Mouse (Mus musculus) liver, embryonic 14.5 days (tissue): ENCODE measurements around the gene Med12l. TPM values are rescaled to one million over a fixed set of nuclear protein-coding genes. Genes with fewer than 3 reads are reported as not detected.
A peak's percentile ranks its signal among the peaks of the same experiment; 100 is the strongest.
"Not testable (repeated sequence)": the region's sequence is repeated elsewhere in the genome, so short reads cannot be mapped to it uniquely, and the experiment has no call there.

Source experiments
- ATAC-seq: fragments of 200-750 bp; cut with Nextera tagmentation; 2 replicates; pipeline ENCODE4 v1.8.0; 2017; ENCODE audit warnings: moderate number of reproducible peaks, mild to moderate bottlenecking, moderate library complexity; ENCODE audit not compliant: insufficient read depth
- DNase-seq, 3 experiments: peaks; one replicate each; pipeline ENCODE4 v3.0.0-alpha.2; 2012 to 2013; ENCODE audit warnings: low read depth in 3 of 3, low spot score in 3 of 3
- H3K27ac ChIP-seq: fragments of 300-500 bp; sonication (generic); 2 replicates; pipeline ENCODE4 v1.5.1; 2014; ENCODE audit warnings: moderate library complexity, mild to moderate bottlenecking, control low read depth, inconsistent platforms
- H3K27me3 ChIP-seq: fragments of 300-500 bp; sonication (generic); 2 replicates; pipeline ENCODE4 v1.6.1; 2014; ENCODE audit warnings: mild to moderate bottlenecking, low read length, moderate library complexity; ENCODE audit not compliant: control insufficient read depth, insufficient read depth
- H3K36me3 ChIP-seq: fragments of 300-500 bp; sonication (generic); replicated peaks from 2 replicates; pipeline ENCODE4 v1.6.1; 2014; ENCODE audit warnings: low read depth; ENCODE audit not compliant: control insufficient read depth, insufficient read depth
- H3K4me1 ChIP-seq, 2 experiments: fragments of 200-500 bp in 1 of 2; fragments of 300-500 bp in 1 of 2; sonication (generic) in 1 of 2; replicated peaks; 2 replicates each; pipeline ENCODE4 v1.6.1; 2012 to 2014; ENCODE audit warnings: antibody characterized with exemption in 1 of 2, inconsistent platforms in 1 of 2, low read length in 1 of 2; ENCODE audit not compliant: control insufficient read depth in 2 of 2, insufficient read depth in 2 of 2
- H3K4me2 ChIP-seq: fragments of 300-500 bp; sonication (generic); 2 replicates; pipeline ENCODE4 v1.6.1; 2014; ENCODE audit warnings: low read depth, mild to moderate bottlenecking, control low read depth, moderate library complexity
- H3K4me3 ChIP-seq, 2 experiments: fragments of 200-500 bp in 1 of 2; fragments of 300-500 bp in 1 of 2; sonication (generic) in 1 of 2; 2 replicates each; pipeline ENCODE4 v1.5.1; 2012 to 2014; ENCODE audit warnings: low read depth in 2 of 2, low read length in 2 of 2, mild to moderate bottlenecking in 2 of 2, control low read depth in 1 of 2, inconsistent platforms in 1 of 2, moderate library complexity in 1 of 2; ENCODE audit not compliant: insufficient read depth in 1 of 2
- H3K9ac ChIP-seq: fragments of 300-500 bp; sonication (generic); replicated peaks from 2 replicates; pipeline ENCODE4 v1.6.1; 2014; ENCODE audit warnings: mild to moderate bottlenecking, control low read depth, moderate library complexity
- H3K9me3 ChIP-seq: fragments of 300-500 bp; sonication (generic); 2 replicates; pipeline ENCODE4 v1.6.1; 2016; ENCODE audit warnings: low read length, mixed read lengths; ENCODE audit not compliant: control insufficient read depth
- CTCF ChIP-seq: IDR thresholded peaks from 2 replicates; pipeline ENCODE4 v1.5.1; 2016; ENCODE audit warnings: antibody characterized with exemption, low read depth, control low read depth
- EP300 ChIP-seq: IDR thresholded peaks from 2 replicates; pipeline ENCODE4 v1.6.1; 2016; ENCODE audit warnings: antibody characterized with exemption, low read depth
- WGBS: fragments of 180-500 bp; shearing (Covaris S2); extraction: QIAGEN DNeasy Blood & Tissue Kit; methylation state at CpG from one replicate; pipeline ENCODE4 v1.1.7; 2014; ENCODE audit not compliant: insufficient replicate concordance; 5-methylcytosine and 5-hydroxymethylcytosine counted together
- polyA plus RNA-seq, 2 experiments: library from polyadenylated mRNA; depleted of rRNA in 1 of 2; stranded (reverse) in 1 of 2; unstranded in 1 of 2; fragments of >200 nt; fragmentation: Nextera tagmentation in 1 of 2; extraction: Ambion mirVana in 1 of 2; gene quantifications; 2 replicates each; pipeline versions ENCODE4 v1.2.1 to v1.2.3; 2012 to 2014

The Med12l gene
- polyA plus RNA-seq, 2 experiments = 0.57 to 0.63 TPM

- Histone ChIP-seq H3K9me3 (no peaks in the 10 kb centered on the region), H3K27me3 (no peaks in the 10 kb centered on the region), H3K4me3 (no peak overlapping the region), H3K4me2 (no peak overlapping the region), H3K27ac (no peak overlapping the region), H3K4me1 (peaks cover 17 to 27% of the 10 kb centered on the region in 2 experiments), H3K36me3 (no peaks in the 10 kb centered on the region), H3K9ac (no peak overlapping the region)
- ATAC-seq (peak; percentile 56), DNase-seq (peak in 1 of 3 experiments; percentile 17)
- TF ChIP-seq EP300 (peak; percentile 53), CTCF (no peak)
- WGBS = 17% methylated on average over 4 of the region's 4 CpGs
These were observed 57.8 kb downstream of the Med12l start for GRCm38 (mm10) chr3:59063431-59063830.

- 69% methylated on average over 3 of the region's 3 CpGs for WGBS
- H3K27ac ChIP-seq = no peak overlapping the region
- H3K36me3 ChIP-seq = no peaks in the 10 kb centered on the region
- H3K4me1 ChIP-seq = peaks cover 11 to 16% of the 10 kb centered on the region in 2 experiments
- no peak overlapping the region for H3K9ac ChIP-seq
- no peaks in the 10 kb centered on the region for H3K9me3 ChIP-seq
- TF ChIP-seq EP300 (no peak), CTCF (no peak)
- H3K4me2 ChIP-seq = no peak overlapping the region
- no peaks in the 10 kb centered on the region for H3K27me3 ChIP-seq
- no peak for DNase-seq
- H3K4me3 ChIP-seq = no peak overlapping the region
- ATAC-seq = no peak
These were observed 60.3 kb downstream of the Med12l start for GRCm38 (mm10) chr3:59065937-59066336.

- Histone ChIP-seq H3K9me3 (no peaks in the 10 kb centered on the region), H3K4me3 (no peak overlapping the region), H3K4me1 (peaks cover 11 to 16% of the 10 kb centered on the region in 2 experiments), H3K27ac (no peak overlapping the region), H3K36me3 (no peaks in the 10 kb centered on the region), H3K4me2 (no peak overlapping the region), H3K27me3 (no peaks in the 10 kb centered on the region), H3K9ac (no peak overlapping the region)
- ATAC-seq (no peak), DNase-seq (no peak)
- TF ChIP-seq EP300 (no peak), CTCF (no peak)
- WGBS = 75% methylated on average over 8 of the region's 8 CpGs
These were observed 61.1 kb downstream of the Med12l start for GRCm38 (mm10) chr3:59066558-59067294.

- not testable (repeated sequence) for H3K27ac ChIP-seq, ATAC-seq, H3K4me1 ChIP-seq, H3K4me3 ChIP-seq, DNase-seq, H3K36me3 ChIP-seq, H3K27me3 ChIP-seq, H3K4me2 ChIP-seq, H3K9me3 ChIP-seq, H3K9ac ChIP-seq
- 0 out of 2 replicates have a peak, but pooled peaks have one; percentile 11 for TF ChIP-seq CTCF
- 12% methylated on average over 1 of the region's 1 CpGs for WGBS
These were observed 63.4 kb downstream of the Med12l start for GRCm38 (mm10) chr3:59069071-59069470.

- H3K4me1 ChIP-seq = no peaks in the 10 kb centered on the region
- no peak for DNase-seq
- 37% methylated on average over 4 of the region's 4 CpGs for WGBS
- no peak overlapping the region for H3K4me3 ChIP-seq
- no peaks in the 10 kb centered on the region for H3K9me3 ChIP-seq
- no peak for ATAC-seq
- TF ChIP-seq EP300 = no peak
- peak; percentile 24; the same call in 1 of the 2 replicates for TF ChIP-seq CTCF
- H3K27me3 ChIP-seq = no peaks in the 10 kb centered on the region
- H3K9ac ChIP-seq = no peak overlapping the region
- H3K4me2 ChIP-seq = no peak overlapping the region
- H3K27ac ChIP-seq = no peak overlapping the region
- H3K36me3 ChIP-seq = no peaks in the 10 kb centered on the region
These were observed 71.7 kb downstream of the Med12l start for GRCm38 (mm10) chr3:59077278-59077677.
